Mouse (Mus musculus) forebrain, embryonic 16.5 days (tissue): ENCODE measurements around the gene Sema5b. TPM values are rescaled to one million over a fixed set of nuclear protein-coding genes. Genes with fewer than 3 reads are reported as not detected.

Source experiments
- ATAC-seq: fragments of 200-750 bp; cut with Nextera tagmentation; 2 replicates; pipeline ENCODE4 v1.8.0; 2017; ENCODE audit warnings: mild to moderate bottlenecking, moderate library complexity
- H3K27ac ChIP-seq: fragments of 300-500 bp; sonication (generic); 2 replicates; pipeline ENCODE4 v1.5.1; 2014; ENCODE audit warnings: low read length, control low read depth
- H3K27me3 ChIP-seq: fragments of 300-500 bp; sonication (generic); replicated peaks from 2 replicates; pipeline ENCODE4 v1.6.1; 2014; ENCODE audit warnings: low read length; ENCODE audit not compliant: control insufficient read depth, insufficient read depth
- H3K36me3 ChIP-seq: fragments of 300-500 bp; sonication (generic); 2 replicates; pipeline ENCODE4 v1.6.1; 2014; ENCODE audit not compliant: control insufficient read depth, insufficient read depth
- H3K4me1 ChIP-seq: fragments of 300-500 bp; sonication (generic); replicated peaks from 2 replicates; pipeline ENCODE4 v1.6.1; 2014; ENCODE audit warnings: low read length; ENCODE audit not compliant: control insufficient read depth, insufficient read depth
- H3K4me2 ChIP-seq: fragments of 300-500 bp; sonication (generic); 2 replicates; pipeline ENCODE4 v1.6.1; 2014; ENCODE audit warnings: mild to moderate bottlenecking, low read length, control low read depth
- H3K4me3 ChIP-seq: fragments of 300-500 bp; sonication (generic); replicated peaks from 2 replicates; pipeline ENCODE4 v1.5.1; 2014; ENCODE audit warnings: mild to moderate bottlenecking, low read length, control low read depth
- H3K9ac ChIP-seq: fragments of 300-500 bp; sonication (generic); replicated peaks from 2 replicates; pipeline ENCODE4 v1.6.1; 2014; ENCODE audit warnings: low read depth, low read length, control low read depth
- H3K9me3 ChIP-seq: fragments of 300-500 bp; sonication (generic); 2 replicates; pipeline ENCODE4 v1.6.1; 2016; ENCODE audit warnings: low read length; ENCODE audit not compliant: control insufficient read depth
- WGBS: fragments of 180-500 bp; shearing (Covaris S2); extraction: QIAGEN DNeasy Blood & Tissue Kit; methylation state at CpG from one replicate; pipeline ENCODE4 v1.1.7; 2014; 5-methylcytosine and 5-hydroxymethylcytosine counted together
- polyA plus RNA-seq: library from polyadenylated mRNA; unstranded; fragments of >200 nt; fragmentation: Nextera tagmentation; extraction: Ambion mirVana; gene quantifications from 2 replicates; pipeline ENCODE4 v1.2.1, GENCODE M21; 2015

Gene Sema5b
- polyA plus RNA-seq, 1 experiment from 2014 or later = 30.1 TPM

DNA sequence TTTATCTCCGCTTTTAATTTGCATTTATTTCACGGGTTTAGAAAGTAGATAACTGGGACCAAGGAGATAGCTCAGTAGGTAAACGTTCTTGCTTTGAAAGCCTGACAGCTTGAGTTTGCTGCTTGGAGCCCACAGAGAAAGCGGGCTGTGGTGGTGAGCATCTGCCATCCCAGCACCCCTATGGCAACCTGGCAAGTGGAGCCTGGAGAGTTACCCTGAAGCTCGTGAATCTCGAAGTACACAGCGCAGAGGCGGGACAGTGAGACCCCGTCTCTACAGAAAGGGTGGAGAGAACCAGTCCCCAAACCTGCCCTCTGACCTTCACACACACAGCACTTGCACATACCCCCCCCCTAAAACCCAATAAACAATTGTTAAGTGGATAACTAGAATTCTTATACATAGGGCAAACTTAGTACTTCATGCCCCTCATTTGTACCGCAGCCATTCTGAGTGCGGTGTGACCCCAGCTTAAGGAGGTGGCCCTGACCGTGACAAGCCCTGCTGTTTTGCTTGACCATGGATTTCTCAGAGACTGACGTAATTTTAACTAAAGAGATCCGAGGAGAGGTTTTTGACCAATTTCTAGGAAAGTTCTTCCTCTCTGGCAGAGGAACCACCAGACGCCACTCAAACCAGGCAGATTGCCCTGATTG, 27.4 kb downstream of the Sema5b start:
- Histone ChIP-seq H3K4me1 (peaks cover 49% of the 10 kb centered on the region), H3K36me3 (no peaks in the 10 kb centered on the region), H3K4me3 (no peak overlapping the region), H3K9ac (no peak overlapping the region), H3K27ac (no peak overlapping the region), H3K27me3 (no peaks in the 10 kb centered on the region), H3K4me2 (no peak overlapping the region), H3K9me3 (no peaks in the 10 kb centered on the region)
- WGBS = 65% methylated on average over 15 of the region's 15 CpGs
- ATAC-seq = no peak

DNA sequence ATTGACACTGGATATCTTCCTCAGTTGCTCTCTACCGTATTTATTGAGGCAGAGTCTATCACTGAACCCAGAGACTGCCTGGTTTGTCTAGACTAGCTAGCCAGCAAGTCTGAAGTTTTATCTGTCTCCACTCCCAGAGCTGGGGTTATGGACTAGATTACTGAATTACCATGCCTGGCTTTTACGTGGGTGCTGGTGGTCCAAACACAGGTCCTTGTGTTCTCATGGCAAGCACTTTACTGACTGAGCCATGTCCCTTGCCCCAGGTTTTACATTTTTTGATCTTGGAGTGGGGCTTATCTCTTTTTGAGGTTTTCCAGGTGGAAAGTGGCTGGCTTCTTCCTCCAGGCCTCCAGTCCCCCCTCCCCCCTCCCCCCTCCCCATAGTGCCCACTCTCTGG, 28.4 kb downstream of the Sema5b start:
- Histone ChIP-seq H3K4me2 (no peak overlapping the region), H3K4me3 (no peak overlapping the region), H3K27me3 (no peaks in the 10 kb centered on the region), H3K36me3 (no peaks in the 10 kb centered on the region), H3K9ac (no peak overlapping the region), H3K27ac (no peak overlapping the region), H3K4me1 (peaks cover 42% of the 10 kb centered on the region), H3K9me3 (no peaks in the 10 kb centered on the region)
- no peak for ATAC-seq
- 61% methylated on average over 2 of the region's 2 CpGs for WGBS

DNA sequence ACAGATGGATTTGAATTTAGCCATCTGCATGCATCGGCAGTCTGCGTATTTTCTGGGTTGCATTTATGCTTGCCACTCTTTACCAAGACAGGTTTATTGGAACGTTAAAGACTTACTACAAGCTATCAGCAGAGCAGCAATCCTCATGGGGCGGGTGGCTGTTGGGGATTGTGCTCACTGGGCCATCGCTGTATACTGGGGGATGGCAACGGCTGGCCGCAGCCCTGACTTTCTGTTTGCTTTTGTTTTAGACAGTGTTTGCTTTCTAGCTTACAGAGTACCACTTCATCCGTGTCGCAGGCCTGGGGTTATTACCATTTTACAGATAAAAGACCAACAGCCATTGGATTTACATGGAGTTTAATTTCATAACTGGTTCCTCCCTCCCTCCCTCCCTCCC, 28.8 kb downstream of the Sema5b start:
- Histone ChIP-seq H3K4me2 (no peak overlapping the region), H3K4me3 (no peak overlapping the region), H3K27ac (0 out of 2 replicates have a peak overlapping the region, but pooled peaks have one; percentile 16), H3K9me3 (no peaks in the 10 kb centered on the region), H3K36me3 (no peaks in the 10 kb centered on the region), H3K27me3 (no peaks in the 10 kb centered on the region), H3K9ac (no peak overlapping the region), H3K4me1 (peaks cover 38% of the 10 kb centered on the region)
- WGBS = 53% methylated on average over 9 of the region's 9 CpGs
- no peak for ATAC-seq

DNA sequence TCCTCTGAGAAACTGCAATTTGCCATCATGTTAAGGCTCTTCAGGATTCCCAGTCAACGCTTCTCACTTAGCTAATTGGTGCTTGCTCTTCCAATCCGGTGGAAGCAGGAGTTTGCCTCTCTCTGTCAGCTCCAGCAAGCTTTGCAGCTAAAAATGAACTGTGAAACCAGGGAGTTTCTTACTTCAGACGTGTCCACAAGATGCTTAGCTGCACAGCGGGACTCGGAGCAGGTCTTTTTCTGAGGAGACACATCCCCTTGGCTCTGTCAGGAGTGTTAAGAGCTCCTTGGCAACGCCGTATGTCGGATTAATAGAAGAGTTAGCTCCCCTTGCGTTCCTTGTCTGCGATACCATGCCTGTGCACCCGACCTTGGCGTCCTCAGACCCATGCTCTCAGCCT, 29.7 kb downstream of the Sema5b start:
- peak; percentile 58 for ATAC-seq
- no peaks in the 10 kb centered on the region for H3K27me3 ChIP-seq
- H3K9ac ChIP-seq = no peak overlapping the region
- peak overlapping the region; percentile 16; the same call in 1 of the 2 replicates for H3K27ac ChIP-seq
- H3K4me2 ChIP-seq = peak overlapping the region; percentile 32
- H3K4me1 ChIP-seq = peaks cover 34% of the 10 kb centered on the region
- H3K36me3 ChIP-seq = no peaks in the 10 kb centered on the region
- H3K4me3 ChIP-seq = no peak overlapping the region
- 40% methylated on average over 12 of the region's 12 CpGs for WGBS
- H3K9me3 ChIP-seq = no peaks in the 10 kb centered on the region

DNA sequence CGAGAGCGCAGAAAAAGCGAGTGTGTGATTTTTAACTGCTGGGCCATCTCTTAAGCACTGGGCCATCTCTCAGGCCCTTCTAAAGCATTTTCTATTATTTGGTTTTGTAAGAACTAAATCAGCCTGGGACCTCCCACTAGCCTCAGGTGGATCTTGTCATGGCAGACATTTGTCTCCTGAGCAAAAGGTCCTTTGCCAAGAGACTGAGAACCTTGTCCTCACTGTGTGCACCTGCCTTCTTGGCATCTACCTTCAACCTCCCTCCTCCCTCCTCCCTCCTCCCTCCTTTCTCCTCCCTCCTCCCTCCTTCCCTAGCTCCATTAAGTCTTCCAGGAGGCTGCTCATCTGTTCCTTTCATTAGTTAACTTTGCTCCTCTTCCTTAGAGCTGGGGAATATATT, 32.6 kb downstream of the Sema5b start:
- no peaks in the 10 kb centered on the region for H3K36me3 ChIP-seq
- H3K4me2 ChIP-seq = no peak overlapping the region
- no peak overlapping the region for H3K4me3 ChIP-seq
- no peak for ATAC-seq
- H3K27me3 ChIP-seq = no peaks in the 10 kb centered on the region
- peaks cover 25% of the 10 kb centered on the region for H3K4me1 ChIP-seq
- 92% methylated on average over 3 of the region's 3 CpGs for WGBS
- H3K9me3 ChIP-seq = no peaks in the 10 kb centered on the region
- H3K27ac ChIP-seq = no peak overlapping the region
- H3K9ac ChIP-seq = no peak overlapping the region

DNA sequence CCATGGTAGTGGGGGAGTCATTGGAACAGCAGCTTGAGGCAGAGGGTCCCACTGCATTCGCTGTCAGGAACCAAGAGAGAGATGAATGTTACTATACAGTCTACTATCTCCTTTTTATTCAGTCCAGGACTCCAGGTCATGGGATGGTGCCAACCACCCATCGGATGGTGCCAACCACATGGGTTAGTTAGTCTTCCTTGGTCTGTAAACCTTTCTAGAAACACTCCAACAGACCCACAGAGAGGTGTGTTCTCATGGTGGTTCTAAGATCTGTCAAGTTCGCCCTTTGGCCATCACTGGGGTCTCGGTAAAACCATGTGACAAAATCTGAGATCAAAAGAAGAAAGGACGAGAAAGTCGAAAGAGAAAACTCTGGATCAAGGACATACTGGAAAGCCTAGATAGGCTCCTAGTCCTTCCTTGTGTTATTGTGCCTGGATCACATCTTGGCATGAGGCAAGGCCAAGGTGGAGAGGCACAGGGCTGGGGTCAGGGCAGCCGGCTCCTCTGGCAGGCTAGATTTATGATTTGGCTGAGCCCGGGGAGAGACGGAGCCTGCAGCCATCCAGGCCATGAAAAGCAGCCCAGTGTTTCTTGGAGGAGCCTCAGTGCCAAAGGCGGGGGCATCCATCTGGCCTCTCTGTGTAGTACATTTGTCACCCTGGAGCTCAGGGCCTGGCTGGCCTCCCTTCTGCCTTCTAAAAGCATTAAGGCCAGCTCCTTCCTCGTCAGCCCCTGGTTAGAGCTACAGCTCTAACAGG, 36.4 kb downstream of the Sema5b start:
- H3K27ac ChIP-seq = no peak overlapping the region
- ATAC-seq = peak; percentile 9; the same call in 1 of the 2 replicates

DNA sequence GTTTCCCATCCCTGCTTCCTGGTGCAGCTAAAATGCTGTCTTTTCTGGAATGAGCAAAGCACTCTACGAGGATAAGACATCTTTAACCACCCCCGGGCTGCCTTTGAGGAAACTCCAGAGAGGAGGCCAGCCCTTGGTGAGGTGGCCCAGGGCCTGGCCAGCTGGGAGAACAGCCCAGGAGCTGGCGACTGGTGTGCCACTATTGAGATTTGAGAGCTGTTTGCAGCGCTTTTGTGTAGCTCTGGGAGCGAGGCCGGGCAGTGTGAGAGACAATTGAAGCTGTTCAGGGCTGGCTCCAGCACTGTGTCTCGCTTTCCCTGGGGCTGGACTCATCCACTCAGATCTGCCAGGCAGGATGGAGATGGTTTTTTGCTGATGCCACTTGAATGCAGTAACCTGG, 40.4 kb downstream of the Sema5b start:
- Histone ChIP-seq H3K27me3 (no peaks in the 10 kb centered on the region), H3K9ac (peak overlapping the region; percentile 38), H3K4me2 (no peak overlapping the region), H3K4me1 (peaks cover 43% of the 10 kb centered on the region), H3K4me3 (no peak overlapping the region), H3K36me3 (no peaks in the 10 kb centered on the region), H3K9me3 (no peaks in the 10 kb centered on the region), H3K27ac (peak overlapping the region; percentile 83)
- peak; percentile 82 for ATAC-seq
- 9% methylated on average over 7 of the region's 7 CpGs for WGBS

More for the DNA sequence above, 36.4 kb downstream of the Sema5b start:
- no peak overlapping the region for H3K4me2 ChIP-seq
- no peaks in the 10 kb centered on the region for H3K9me3 ChIP-seq
- H3K4me1 ChIP-seq = peaks cover 25% of the 10 kb centered on the region
- no peak overlapping the region for H3K9ac ChIP-seq
- H3K27me3 ChIP-seq = no peaks in the 10 kb centered on the region
- H3K4me3 ChIP-seq = no peak overlapping the region
- 83% methylated on average over 11 of the region's 11 CpGs for WGBS
- H3K36me3 ChIP-seq = no peaks in the 10 kb centered on the region

DNA sequence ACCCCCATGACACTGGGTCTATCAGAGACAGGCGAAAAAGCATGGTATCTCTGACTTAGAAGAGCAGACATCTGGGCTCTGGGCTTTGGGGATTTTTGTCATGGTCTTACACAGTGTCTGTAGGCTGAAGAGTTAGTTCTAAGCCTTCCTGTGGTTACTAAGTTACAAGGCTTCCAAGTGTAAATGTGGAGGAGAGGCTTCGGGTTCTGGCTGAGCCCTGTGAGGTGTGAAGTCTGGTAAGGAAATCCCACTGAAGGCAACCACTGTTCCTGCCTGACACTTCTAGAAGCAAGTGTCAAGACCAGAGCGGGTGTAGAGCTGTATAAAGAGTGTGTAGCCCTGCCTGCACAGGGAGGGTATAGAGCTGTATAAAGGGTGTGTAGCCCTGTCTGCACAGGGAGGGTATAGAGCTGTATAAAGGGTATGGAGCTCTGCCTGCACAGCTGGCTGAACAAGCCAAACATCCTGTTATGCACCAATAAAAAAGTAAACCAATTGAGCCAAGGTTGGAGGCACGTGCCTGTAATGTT, 42.7 kb downstream of the Sema5b start:
- Histone ChIP-seq H3K9me3 (no peaks in the 10 kb centered on the region), H3K27ac (no peak overlapping the region), H3K4me1 (peaks cover 59% of the 10 kb centered on the region), H3K9ac (no peak overlapping the region), H3K4me2 (no peak overlapping the region), H3K27me3 (no peaks in the 10 kb centered on the region), H3K4me3 (no peak overlapping the region), H3K36me3 (no peaks in the 10 kb centered on the region)
- WGBS = 74% methylated on average over 4 of the region's 4 CpGs
- no peak for ATAC-seq

DNA sequence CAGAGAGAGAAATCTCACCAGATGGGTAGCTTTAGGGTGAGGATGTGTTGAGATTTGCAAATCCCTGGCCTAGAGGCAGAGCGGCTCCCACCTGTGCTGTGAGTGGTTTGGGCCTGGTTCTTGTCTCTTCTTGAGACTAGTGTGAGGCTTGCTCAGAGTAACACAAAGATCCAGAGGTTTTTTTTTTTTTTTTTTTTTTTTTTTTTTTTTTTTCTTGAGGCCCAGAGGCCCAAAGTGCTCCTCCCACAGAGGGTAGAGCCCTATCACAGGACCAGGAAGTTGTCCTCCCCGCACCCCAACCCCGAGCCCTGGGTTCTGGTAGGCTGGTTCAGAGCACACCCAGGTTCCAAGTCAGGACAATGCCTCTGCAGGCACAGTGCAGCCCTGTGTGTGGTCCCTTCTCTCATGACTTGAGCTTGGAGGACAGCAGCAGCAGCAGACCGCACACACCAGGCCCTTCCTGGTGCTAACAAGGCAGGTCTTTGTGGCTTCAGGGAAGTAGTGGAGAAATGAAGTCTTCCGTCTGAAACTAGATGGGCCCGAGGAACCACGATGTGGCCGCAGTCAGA, 44.3 kb downstream of the Sema5b start:
- Histone ChIP-seq H3K9ac (no peak overlapping the region), H3K4me3 (no peak overlapping the region), H3K36me3 (no peaks in the 10 kb centered on the region), H3K4me2 (no peak overlapping the region), H3K27me3 (no peaks in the 10 kb centered on the region), H3K4me1 (peaks cover 67% of the 10 kb centered on the region), H3K27ac (no peak overlapping the region), H3K9me3 (no peaks in the 10 kb centered on the region)
- WGBS = 40% methylated on average over 8 of the region's 8 CpGs
- no peak for ATAC-seq
